Mouse (Mus musculus) adrenal gland, adult 8-10 months (tissue): Measurements from ENCODE around the gene Slc6a6. TPM values are rescaled to one million over a fixed set of nuclear protein-coding genes. Genes with fewer than 3 reads are reported as not detected.

Experiments used
- DNase-seq: peaks from one replicate; pipeline ENCODE4 v3.0.0; 2022
- total RNA-seq, 4 experiments: library from RNA; stranded (reverse); gene quantifications; 2 replicates each; pipeline ENCODE4 v1.2.4; 2022

The Slc6a6 gene
- total RNA-seq, 4 experiments from 2014 or later, result 468 to 562 (median 518) TPM

- DNase-seq, result no peak
Measured at GRCm38 (mm10) chr6:91795640-91796039, 111.8 kb downstream of the Slc6a6 start.

- DNase-seq, result no peak
Measured at GRCm38 (mm10) chr6:91796064-91796463, 112.2 kb downstream of the Slc6a6 start.

- DNase-seq, result no peak
Measured at GRCm38 (mm10) chr6:91796736-91797135, 112.9 kb downstream of the Slc6a6 start.

GRCm38 (mm10) chr6:91798496-91798895 is 114.6 kb downstream of the Slc6a6 start:
- DNase-seq, result no peak

- DNase-seq, result no peak
Measured at GRCm38 (mm10) chr6:91804177-91804576, 120.3 kb downstream of the Slc6a6 start.

GRCm38 (mm10) chr6:91807169-91807568 is 123.3 kb downstream of the Slc6a6 start:
- DNase-seq, result no peak

- no peak for DNase-seq
Measured at GRCm38 (mm10) chr6:91808022-91808421, 124.2 kb downstream of the Slc6a6 start.

Other genes starting within 250 kb of the Slc6a6 start
- gene Chchd4, start 210.5 kb upstream of the Slc6a6 start, total RNA-seq, result 10 to 100 TPM; 16.6 to 19.3 (median 18.2) TPM
- 10 to 100 TPM; 46.0 to 70.9 (median 60.9) TPM for gene Tmem43, start 210.3 kb upstream of the Slc6a6 start, total RNA-seq
- gene Xpc, start 168.2 kb upstream of the Slc6a6 start, total RNA-seq, result 10 to 100 TPM; 19.6 to 24.0 (median 22.6) TPM
- gene Lsm3, start 168.1 kb upstream of the Slc6a6 start, total RNA-seq, result 10 to 100 TPM; 29.6 to 42.9 (median 37.4) TPM
- 1 to 10 TPM; 3.0 to 4.7 (median 4.1) TPM for gene Grip2, start 143.2 kb downstream of the Slc6a6 start, total RNA-seq
- 10 to 100 TPM; 33.4 to 61.1 (median 37.6) TPM for gene Ccdc174, start 194.0 kb downstream of the Slc6a6 start, total RNA-seq
- gene 4930590J08Rik, start 218.8 kb downstream of the Slc6a6 start, total RNA-seq, result 1 to 10 TPM; 2.0 to 4.0 (median 3.0) TPM